Mouse (Mus musculus): ENCODE data around the gene Arid1b.

DNA sequence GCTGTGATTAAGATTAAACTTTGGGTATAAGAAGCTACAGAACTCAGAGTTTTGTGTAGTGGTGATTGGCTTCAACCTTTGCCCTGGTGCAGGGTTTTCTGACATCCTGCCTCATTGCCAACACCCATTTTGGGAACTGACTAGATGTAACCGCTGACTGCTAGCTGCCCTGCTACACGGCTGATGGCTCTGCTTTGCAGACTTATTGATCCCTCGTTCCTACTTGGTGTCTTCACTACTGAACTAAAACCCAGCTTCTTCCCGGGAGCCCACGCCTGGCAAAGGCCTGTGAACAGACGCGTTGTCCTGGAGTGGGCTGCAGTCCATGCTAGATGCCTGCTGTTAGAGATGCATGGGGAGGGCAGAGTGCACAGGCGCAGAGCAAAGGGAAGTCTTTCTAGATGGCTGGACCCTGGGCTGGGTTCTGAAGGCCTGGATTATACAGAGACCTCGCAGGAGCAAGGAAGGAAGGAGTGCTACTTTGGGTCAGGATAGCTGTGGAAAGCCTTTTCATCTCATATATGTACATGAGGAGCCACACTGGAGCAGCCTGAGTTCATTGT is 210.1 kb downstream of the Arid1b start:
- TF ChIP-seq CTCF (IDR thresholded peaks at IDR 0.05; ENCODE audit: extremely low read depth, insufficient read length, insufficient replicate concordance, low read depth, low read length): no peak
- no peak for TF ChIP-seq POLR2A (IDR thresholded peaks at IDR 0.05; ENCODE audit: low read depth, low read length)

Data from small intestine, adult 2 months (tissue).